In genomic region chrX:164027607-164028289, GRCm38 (mm10) we compare ENCODE assay signal across 8 mouse cellular contexts. TPM values are rescaled to one million over a fixed set of nuclear protein-coding genes. Genes with fewer than 3 reads are reported as not detected.
A peak's percentile ranks its signal among the peaks of the same experiment; 100 is the strongest.
DNase-seq lines count a peak whose midpoint lies in the region; ATAC-seq and TF ChIP-seq lines count a peak whose summit lies in the region.

Car5b (minus strand) TSS chrX:164027997.

- H3K9ac ChIP-seq in embryonic facial prominence, embryonic 15.5 days, result no peak within 1 kb of the TSS
- peak within 1 kb of the TSS; percentile 35; the same call in 1 of the 2 replicates for H3K9ac ChIP-seq in heart, adult 2 months (ENCODE audit: low read depth, low read length)
- no peak within 1 kb of the TSS for H3K9ac ChIP-seq in limb, embryonic 12.5 days (replicated peaks)
- H3K9ac ChIP-seq in midbrain, embryonic 14.5 days (replicated peaks; ENCODE audit: low read length), result no peak within 1 kb of the TSS

- H3K4me2 ChIP-seq in embryonic facial prominence, embryonic 15.5 days (replicated peaks), result peak within 1 kb of the TSS; percentile 55
- H3K4me2 ChIP-seq in limb, embryonic 12.5 days, result peak within 1 kb of the TSS; percentile 56
- peak within 1 kb of the TSS; percentile 48 for H3K4me2 ChIP-seq in midbrain, embryonic 14.5 days (ENCODE audit: low read length)

- TF ChIP-seq CTCF in bone marrow, adult 2 months (IDR thresholded peaks at IDR 0.05; ENCODE audit: control insufficient read depth, insufficient read depth, low read length), result no peak
- no peak for TF ChIP-seq CTCF in heart, adult 2 months (IDR thresholded peaks at IDR 0.05)
- TF ChIP-seq CTCF in kidney, adult 2 months (conservative IDR thresholded peaks at IDR 0.05; ENCODE audit: insufficient read depth, insufficient read length, low read depth, low read length), result no peak

- H3K36me3 ChIP-seq in embryonic facial prominence, embryonic 15.5 days, result no peaks in the 10 kb centered on the region
- H3K36me3 ChIP-seq in heart, adult 2 months (ENCODE audit: control insufficient read depth, insufficient read depth, low read length), result no peaks in the 10 kb centered on the region
- H3K36me3 ChIP-seq in kidney, adult 2 months (ENCODE audit: control insufficient read depth, insufficient read depth, low read length), result no peaks in the 10 kb centered on the region
- H3K36me3 ChIP-seq in limb, embryonic 12.5 days, result no peaks in the 10 kb centered on the region
- no peaks in the 10 kb centered on the region for H3K36me3 ChIP-seq in midbrain, embryonic 14.5 days (ENCODE audit: control insufficient read depth, insufficient read depth, low read length)

- peak; percentile 28 for DNase-seq in 416B (ENCODE audit: low read depth)
- DNase-seq in heart, adult 2 months, result peak; percentile 87 to 89
- peak; percentile 98 for DNase-seq in kidney, adult 2 months
- DNase-seq in midbrain, embryonic 14.5 days, result peak; percentile 76
- DNase-seq in spleen, adult 18-20 months, result peak; percentile 65 to 74

- peak within 1 kb of the TSS; percentile 17 for H3K4me3 ChIP-seq in bone marrow, adult 2 months (replicated peaks; ENCODE audit: control insufficient read depth, low read depth, low read length)
- peak within 1 kb of the TSS; percentile 43 for H3K4me3 ChIP-seq in embryonic facial prominence, embryonic 15.5 days (replicated peaks)
- H3K4me3 ChIP-seq in heart, adult 2 months, result peak within 1 kb of the TSS; percentile 37
- peak within 1 kb of the TSS; percentile 73 for H3K4me3 ChIP-seq in kidney, adult 2 months (ENCODE audit: insufficient read depth, low read depth, low read length)
- H3K4me3 ChIP-seq in limb, embryonic 12.5 days (replicated peaks), result peak within 1 kb of the TSS; percentile 38
- H3K4me3 ChIP-seq in midbrain, embryonic 14.5 days (replicated peaks; ENCODE audit: low read depth, low read length), result peak within 1 kb of the TSS; percentile 14; the same call in 1 of the 2 replicates

- no peaks in the 10 kb centered on the region for H3K4me1 ChIP-seq in bone marrow, adult 2 months (ENCODE audit: control insufficient read depth, insufficient read depth, low read length)
- H3K4me1 ChIP-seq in embryonic facial prominence, embryonic 15.5 days, result no peaks in the 10 kb centered on the region
- no peaks in the 10 kb centered on the region for H3K4me1 ChIP-seq in heart, adult 2 months (ENCODE audit: control insufficient read depth, insufficient read depth, low read length)
- H3K4me1 ChIP-seq in kidney, adult 2 months (ENCODE audit: control insufficient read depth, insufficient read depth, low read length), result no peaks in the 10 kb centered on the region
- no peaks in the 10 kb centered on the region for H3K4me1 ChIP-seq in limb, embryonic 12.5 days (replicated peaks)
- no peaks in the 10 kb centered on the region for H3K4me1 ChIP-seq in midbrain, embryonic 14.5 days (ENCODE audit: control insufficient read depth, insufficient read depth, low read length)

- TF ChIP-seq POLR2A in bone marrow, adult 2 months (IDR thresholded peaks at IDR 0.05; ENCODE audit: borderline replicate concordance, control insufficient read depth, low read depth, low read length), result no peak
- no peak for TF ChIP-seq POLR2A in heart, adult 2 months (IDR thresholded peaks at IDR 0.05; ENCODE audit: insufficient read depth, low read depth, low read length)
- no peak for TF ChIP-seq POLR2A in kidney, adult 2 months (IDR thresholded peaks at IDR 0.05; ENCODE audit: low read depth, low read length)

- no peaks in the 10 kb centered on the region for H3K9me3 ChIP-seq in embryonic facial prominence, embryonic 15.5 days (replicated peaks)
- H3K9me3 ChIP-seq in limb, embryonic 12.5 days, result no peaks in the 10 kb centered on the region
- no peaks in the 10 kb centered on the region for H3K9me3 ChIP-seq in midbrain, embryonic 14.5 days (ENCODE audit: control insufficient read depth, low read length)

- intact Hi-C loops in heart, adult 2 months (cut with DNase I), result no loop called here

- H3K27ac ChIP-seq in bone marrow, adult 2 months (ENCODE audit: control insufficient read depth, insufficient read depth, low read depth, low read length, poor library complexity), result no peak within 1 kb of the TSS
- H3K27ac ChIP-seq in embryonic facial prominence, embryonic 15.5 days (replicated peaks), result no peak within 1 kb of the TSS
- H3K27ac ChIP-seq in heart, adult 2 months, result no peak within 1 kb of the TSS
- H3K27ac ChIP-seq in kidney, adult 2 months (ENCODE audit: insufficient read depth, low read depth, low read length), result peak within 1 kb of the TSS; percentile 54
- no peak within 1 kb of the TSS for H3K27ac ChIP-seq in limb, embryonic 12.5 days
- H3K27ac ChIP-seq in midbrain, embryonic 14.5 days (replicated peaks; ENCODE audit: low read depth, low read length), result no peak within 1 kb of the TSS

- peak; percentile 93 for ATAC-seq in embryonic facial prominence, embryonic 15.5 days (ENCODE audit: insufficient number of reproducible peaks, low FRiP score, low TSS enrichment, low read depth)
- ATAC-seq in limb, embryonic 12.5 days (ENCODE audit: insufficient number of reproducible peaks, insufficient read depth, low FRiP score, low TSS enrichment, low read depth), result peak; percentile 97
- peak; percentile 85 for ATAC-seq in midbrain, embryonic 14.5 days (ENCODE audit: low FRiP score, low TSS enrichment)

- no peaks in the 10 kb centered on the region for H3K27me3 ChIP-seq in embryonic facial prominence, embryonic 15.5 days
- no peaks in the 10 kb centered on the region for H3K27me3 ChIP-seq in heart, adult 2 months (ENCODE audit: control insufficient read depth, insufficient read depth, low read length)
- H3K27me3 ChIP-seq in kidney, adult 2 months (replicated peaks; ENCODE audit: control insufficient read depth, insufficient read depth, low read length), result no peaks in the 10 kb centered on the region
- H3K27me3 ChIP-seq in limb, embryonic 12.5 days, result peaks cover 34% of the 10 kb centered on the region
- H3K27me3 ChIP-seq in midbrain, embryonic 14.5 days (ENCODE audit: control insufficient read depth, insufficient read depth, low read length), result no peaks in the 10 kb centered on the region

- 10% methylated on average over 19 of the region's 22 CpGs for WGBS in bone marrow, adult 2 months
- WGBS in embryonic facial prominence, embryonic 15.5 days, result 12% methylated on average over 22 of the region's 22 CpGs
- WGBS in heart, adult 2 months, result 13% methylated on average over 22 of the region's 22 CpGs
- 2% methylated on average over 22 of the region's 22 CpGs for WGBS in kidney, adult 2 months
- 9% methylated on average over 22 of the region's 22 CpGs for WGBS in limb, embryonic 12.5 days
- 11% methylated on average over 22 of the region's 22 CpGs for WGBS in midbrain, embryonic 14.5 days

- H3K79me2 ChIP-seq in heart, adult 2 months (replicated peaks; ENCODE audit: control insufficient read depth, insufficient read depth, low read length), result no peaks in the 10 kb centered on the region

- no peak for TF ChIP-seq EP300 in heart, adult 2 months (IDR thresholded peaks at IDR 0.05; ENCODE audit: insufficient read depth, low read depth, low read length)

RNA-seq across cellular contexts. Expression of gene Car5b, which starts in this region (rescaled TPM):
- 0.84 and 1.2 TPM in 2 replicates for polyA plus RNA-seq in bone marrow, adult 2 months (2011; ENCODE audit: insufficient read depth, insufficient read length, low replicate concordance, missing spikeins)
- polyA plus RNA-seq in embryonic facial prominence, embryonic 15.5 days (2015; fragmentation: Nextera tagmentation; extraction: Ambion mirVana), result 0.81 and 0.92 TPM in 2 replicates
- total RNA-seq in heart, adult 2 months (2021), result 1 to 10 TPM in 1 of 2 experiments, under 1 TPM in 1; 0.55 to 1.2 TPM
- 2.0 and 3.1 TPM in 2 replicates for polyA plus RNA-seq in heart, adult 2 months (2012; rRNA removed)
- 45.6 and 49.1 TPM in 2 replicates for polyA plus RNA-seq in kidney, adult 2 months (2012; rRNA removed)
- polyA plus RNA-seq in limb, embryonic 12.5 days (2016; fragmentation: Nextera tagmentation; extraction: Ambion mirVana), result 0.86 and 1.2 TPM in 2 replicates
- 0.08 and 0.26 TPM in 2 replicates for polyA plus RNA-seq in midbrain, embryonic 14.5 days (2014; fragmentation: Nextera tagmentation; extraction: Ambion mirVana)

Comparison
In these comparisons a context has a peak if more than half of its experiments do, and no peak if none do; other contexts are left out.
1. RNA of gene Car5b (polyA plus RNA-seq): 45.6 to 49.1 TPM in kidney, adult 2 months; 2.0 to 3.1 TPM in heart, adult 2 months, 0.84 to 1.2 TPM in bone marrow, adult 2 months, 0.86 to 1.2 TPM in limb, embryonic 12.5 days, 0.81 to 0.92 TPM in embryonic facial prominence, embryonic 15.5 days and 0.08 to 0.26 TPM in midbrain, embryonic 14.5 days; every median in the first group is over 10 times any median in the second.
2. Peak in ATAC-seq, H3K4me3 ChIP-seq and H3K4me2 ChIP-seq in embryonic facial prominence, embryonic 15.5 days; RNA of the gene not detected or under 1 TPM.
3. Peak in DNase-seq, ATAC-seq, H3K4me3 ChIP-seq and H3K4me2 ChIP-seq in midbrain, embryonic 14.5 days; RNA of the gene not detected or under 1 TPM.
4. DNase-seq: peak in every context shown above with its lines; median percentile 98 in kidney, adult 2 months; 88 in heart, adult 2 months; 76 in midbrain, embryonic 14.5 days; 70 in spleen, adult 18-20 months; 28 in 416B.
5. H3K4me3 ChIP-seq: peak in every context shown above with its lines; median percentile 73 in kidney, adult 2 months; 43 in embryonic facial prominence, embryonic 15.5 days; 38 in limb, embryonic 12.5 days; 37 in heart, adult 2 months; 17 in bone marrow, adult 2 months; 14 in midbrain, embryonic 14.5 days.
6. Peak in every context shown above with its lines, with median percentiles within 50 percentile points of each other: ATAC-seq and H3K4me2 ChIP-seq.